12 mouse cellular contexts compared by ENCODE assay signal in genomic region chr19:44742131-44743020, GRCm38 (mm10). TPM values are rescaled to one million over a fixed set of nuclear protein-coding genes. Genes with fewer than 3 reads are reported as not detected.
DNase-seq lines count a peak whose midpoint lies in the region; ATAC-seq lines count a peak whose summit lies in the region.
"Had no signal": no experiment of that assay in that cellular context is flagged by ENCODE, and none has a peak within 500 bp of the region (broad histone marks: within the 10 kb centered on the region; RNA-seq: fewer than 3 reads in every experiment).

No protein-coding gene starts in this region.

- peak overlapping the region; percentile 25; the same call in 1 of the 2 replicates for H3K4me2 ChIP-seq in midbrain, embryonic 12.5 days (replicated peaks)
- H3K4me2 ChIP-seq in midbrain, embryonic 15.5 days, result no peak overlapping the region
- peak overlapping the region; percentile 48; the same call in 1 of the 2 replicates for H3K4me2 ChIP-seq in stomach, embryonic 16.5 days (ENCODE audit: low read depth, low read length)

- H3K36me3 ChIP-seq in midbrain, embryonic 12.5 days, result no peaks in the 10 kb centered on the region
- H3K36me3 ChIP-seq in midbrain, embryonic 15.5 days (replicated peaks), result no peaks in the 10 kb centered on the region
- no peaks in the 10 kb centered on the region for H3K36me3 ChIP-seq in stomach, embryonic 16.5 days (ENCODE audit: control insufficient read depth, insufficient read depth, low read length)

- H3K9me3 ChIP-seq in midbrain, embryonic 12.5 days, result no peaks in the 10 kb centered on the region
- no peaks in the 10 kb centered on the region for H3K9me3 ChIP-seq in midbrain, embryonic 15.5 days
- no peaks in the 10 kb centered on the region; the same call in 1 of the 2 replicates for H3K9me3 ChIP-seq in stomach, embryonic 16.5 days (replicated peaks; ENCODE audit: control insufficient read depth, low read length)

- H3K4me3 ChIP-seq in midbrain, embryonic 12.5 days, result peak overlapping the region; percentile 2
- no peak overlapping the region for H3K4me3 ChIP-seq in midbrain, embryonic 15.5 days
- no peak overlapping the region for H3K4me3 ChIP-seq in stomach, embryonic 16.5 days (replicated peaks; ENCODE audit: low read length)

- peaks cover 99% of the 10 kb centered on the region for H3K27me3 ChIP-seq in midbrain, embryonic 12.5 days
- peaks cover 94% of the 10 kb centered on the region for H3K27me3 ChIP-seq in midbrain, embryonic 15.5 days (replicated peaks)
- peaks cover 88% of the 10 kb centered on the region for H3K27me3 ChIP-seq in stomach, embryonic 16.5 days (ENCODE audit: control insufficient read depth, insufficient read depth, low read length)

- no peak for ATAC-seq in midbrain, embryonic 12.5 days (ENCODE audit: low FRiP score, low read depth)
- no peak for ATAC-seq in midbrain, embryonic 15.5 days (replicated peaks)
- no peak for ATAC-seq in stomach, embryonic 16.5 days (ENCODE audit: insufficient read depth, low FRiP score)
- no peak for ATAC-seq in inflammation-experienced regulatory T-cells, adult 6 months

- no peak overlapping the region for H3K9ac ChIP-seq in midbrain, embryonic 12.5 days (replicated peaks)
- no peak overlapping the region for H3K9ac ChIP-seq in midbrain, embryonic 15.5 days
- H3K9ac ChIP-seq in stomach, embryonic 16.5 days (ENCODE audit: low read length), result no peak overlapping the region

- WGBS in midbrain, embryonic 12.5 days, result under 1% methylated on average over 22 of the region's 22 CpGs
- under 1% methylated on average over 22 of the region's 22 CpGs for WGBS in midbrain, embryonic 15.5 days
- 3% methylated on average over 22 of the region's 22 CpGs for WGBS in stomach, embryonic 16.5 days

- H3K4me1 ChIP-seq in midbrain, embryonic 12.5 days, result peaks cover 19% of the 10 kb centered on the region
- peaks cover 11% of the 10 kb centered on the region for H3K4me1 ChIP-seq in midbrain, embryonic 15.5 days
- peaks cover 11% of the 10 kb centered on the region for H3K4me1 ChIP-seq in stomach, embryonic 16.5 days (ENCODE audit: control insufficient read depth, insufficient read depth, low read length)

- no peak overlapping the region for H3K27ac ChIP-seq in midbrain, embryonic 12.5 days (replicated peaks)
- no peak overlapping the region for H3K27ac ChIP-seq in midbrain, embryonic 15.5 days
- no peak overlapping the region for H3K27ac ChIP-seq in stomach, embryonic 16.5 days (ENCODE audit: low read length)

- DNase-seq in cerebellum, postnatal 10 days, result peak; percentile 46 to 60
- DNase-seq in cerebellum, adult 9-11 months, result no peak
- DNase-seq in kidney, postnatal 25 days, result peak; percentile 81 to 87
- DNase-seq in cerebellum, adult 9-10 months, result no peak
- DNase-seq: cerebellum, postnatal 25 days; gastrocnemius, postnatal 36 days; lung, adult 2 months had no signal

RNA-seq across cellular contexts. Expression of gene Pax2, which starts 13.5 kb away (rescaled TPM):
- polyA plus RNA-seq in midbrain, embryonic 12.5 days (2016; fragmentation: Nextera tagmentation; extraction: Ambion mirVana), result 0.32 and 0.33 TPM in 2 replicates
- 0.68 TPM in 2 replicates for polyA plus RNA-seq in midbrain, embryonic 15.5 days (2015; fragmentation: Nextera tagmentation; extraction: Ambion mirVana)
- polyA plus RNA-seq in stomach, embryonic 16.5 days (2015; fragmentation: Nextera tagmentation; extraction: Ambion mirVana), result not detected in 2 replicates
- polyA plus RNA-seq in inflammation-experienced regulatory T-cells, adult 6 months (2017; shearing (Covaris generic)), result not detected
- polyA plus RNA-seq: lung, adult 2 months; small intestine, adult 2 months had no signal

Comparison
In these comparisons a context has a peak if more than half of its experiments do, and no peak if none do; other contexts are left out.
1. DNase-seq: peak in cerebellum, postnatal 10 days (2 of 2) and kidney, postnatal 25 days (2 of 2); none in cerebellum, adult 9-11 months (single experiment) and cerebellum, adult 9-10 months (single experiment).